In the genomic region with DNA sequence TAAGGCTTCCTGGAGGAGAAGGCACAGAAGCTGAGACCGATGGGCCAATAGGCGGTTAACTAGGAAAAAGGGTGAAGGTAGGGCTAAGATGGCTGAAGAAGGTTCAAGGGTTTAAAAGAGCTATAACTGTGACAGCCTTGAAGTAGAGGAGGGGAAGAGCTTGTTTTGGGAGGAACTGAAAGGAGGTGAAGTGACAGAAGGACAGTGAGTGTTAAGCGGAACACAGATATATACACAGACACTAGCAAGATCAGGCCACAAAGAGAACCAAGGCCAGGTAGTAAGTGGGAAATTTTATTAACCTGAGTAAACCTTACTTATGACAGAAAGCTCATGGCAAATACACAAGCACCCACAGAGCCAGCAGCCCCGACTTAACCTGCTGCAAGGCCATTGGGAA, we compare ENCODE assay signal across 1 mouse cellular context.
TF ChIP-seq lines count a peak whose summit lies in the region.

No protein-coding gene starts in this region.

TF ChIP-seq in MEL, 35 proteins besides CTCF, POLR2A, EP300 and RAD21 (continued from another document):
- TF ChIP-seq POLR2AphosphoS5 (IDR thresholded peaks at IDR 0.05; ENCODE audit: borderline replicate concordance, low read depth, low read length) (no peak), SIN3A (IDR thresholded peaks at IDR 0.05; ENCODE audit: low read length) (no peak), BHLHE40 (IDR thresholded peaks at IDR 0.05; ENCODE audit: borderline replicate concordance, low read depth, low read length) (no peak), GABPA (IDR thresholded peaks at IDR 0.05; ENCODE audit: low read depth, low read length) (no peak), RCOR1 (IDR thresholded peaks at IDR 0.05; ENCODE audit: low read depth, low read length) (no peak), TAL1 (IDR thresholded peaks at IDR 0.05; ENCODE audit: low read length) (no peak), NELFE (IDR thresholded peaks at IDR 0.05; ENCODE audit: low read depth, low read length) (no peak), MYC (IDR thresholded peaks at IDR 0.05; ENCODE audit: low read depth, low read length) (no peak), ZNF384 (IDR thresholded peaks at IDR 0.05; ENCODE audit: low read depth, low read length) (no peak)
